Mouse (Mus musculus) intestine, postnatal 0 days (tissue): ENCODE results near the gene Ift74. TPM values are rescaled to one million over a fixed set of nuclear protein-coding genes. Genes with fewer than 3 reads are reported as not detected.
A peak's percentile ranks its signal among the peaks of the same experiment; 100 is the strongest.
"Not testable (repeated sequence)": the region's sequence is repeated elsewhere in the genome, so short reads cannot be mapped to it uniquely, and the experiment has no call there.

Experiments used
- ATAC-seq: fragments of 200-750 bp; cut with Nextera tagmentation; 2 replicates; pipeline ENCODE4 v1.8.0; 2017; ENCODE audit warnings: mild to moderate bottlenecking, moderate TSS enrichment, moderate library complexity
- H3K27ac ChIP-seq: fragments of 300-500 bp; sonication (generic); 2 replicates; pipeline ENCODE4 v1.5.1; 2014; ENCODE audit warnings: mild to moderate bottlenecking, low read depth, low read length, moderate library complexity
- H3K27me3 ChIP-seq: fragments of 300-500 bp; sonication (generic); replicated peaks from 2 replicates; pipeline ENCODE4 v1.6.1; 2014; ENCODE audit warnings: low read length, mixed read lengths; ENCODE audit not compliant: control insufficient read depth, insufficient read depth
- H3K36me3 ChIP-seq: fragments of 300-500 bp; sonication (generic); 2 replicates; pipeline ENCODE4 v1.6.1; 2014; ENCODE audit warnings: mild to moderate bottlenecking, moderate library complexity; ENCODE audit not compliant: control insufficient read depth, insufficient read depth
- H3K4me1 ChIP-seq: fragments of 300-500 bp; sonication (generic); replicated peaks from 2 replicates; pipeline ENCODE4 v1.6.1; 2014; ENCODE audit warnings: antibody characterized with exemption, low read length, mixed read lengths; ENCODE audit not compliant: control insufficient read depth, insufficient read depth
- H3K4me2 ChIP-seq: fragments of 300-500 bp; sonication (generic); replicated peaks from 2 replicates; pipeline ENCODE4 v1.6.1; 2014; ENCODE audit warnings: low read depth, mild to moderate bottlenecking, moderate library complexity
- H3K4me3 ChIP-seq: fragments of 300-500 bp; sonication (generic); 2 replicates; pipeline ENCODE4 v1.5.1; 2014; ENCODE audit warnings: low read depth, low read length
- H3K9ac ChIP-seq: fragments of 300-500 bp; sonication (generic); 2 replicates; pipeline ENCODE4 v1.6.1; 2014; ENCODE audit warnings: mild to moderate bottlenecking, low read depth, low read length
- H3K9me3 ChIP-seq: fragments of 300-500 bp; sonication (generic); 2 replicates; pipeline ENCODE4 v1.6.1; 2016; ENCODE audit warnings: mixed run types; ENCODE audit not compliant: control insufficient read depth
- CTCF ChIP-seq: sonication (generic); IDR thresholded peaks from 2 replicates; pipeline ENCODE4 v1.5.1; 2016; ENCODE audit warnings: low read depth, mild to moderate bottlenecking, control low read depth, antibody characterized with exemption, moderate library complexity
- WGBS: fragments of 180-500 bp; shearing (Covaris S2); extraction: QIAGEN DNeasy Blood & Tissue Kit; methylation state at CpG from one replicate; pipeline ENCODE4 v1.1.7; 2014; 5-methylcytosine and 5-hydroxymethylcytosine counted together
- polyA plus RNA-seq: library from polyadenylated mRNA; unstranded; fragments of >200 nt; fragmentation: Nextera tagmentation; extraction: Ambion mirVana; gene quantifications from 2 replicates; pipeline ENCODE4 v1.2.1, GENCODE M21; 2015

The Ift74 gene
- polyA plus RNA-seq, 1 experiment from 2014 or later = 9.9 TPM

- WGBS = 96% methylated on average over 2 of the region's 2 CpGs
These were observed 28.9 kb downstream of the Ift74 start for GRCm38 (mm10) chr4:94643141-94643540.

GRCm38 (mm10) chr4:94649920-94650319, 35.6 kb downstream of the Ift74 start, which contains the start of gene Lrrc19:
Gene Lrrc19, minus strand, starts transcription at chr4:94650144.
- peak; percentile 68 for ATAC-seq
- Histone ChIP-seq H3K4me1 (no peaks in the 10 kb centered on the region), H3K36me3 (no peaks in the 10 kb centered on the region), H3K27ac (peak within 1 kb of the TSS; percentile 70), H3K9me3 (no peaks in the 10 kb centered on the region), H3K27me3 (no peaks in the 10 kb centered on the region), H3K9ac (no peak within 1 kb of the TSS), H3K4me2 (peak within 1 kb of the TSS; percentile 57), H3K4me3 (no peak within 1 kb of the TSS; the same call in 1 of the 2 replicates)
- TF ChIP-seq CTCF = no peak
- 60% methylated on average over 3 of the region's 3 CpGs for WGBS

More at GRCm38 (mm10) chr4:94643141-94643540, 28.9 kb downstream of the Ift74 start:
- no peak overlapping the region for H3K4me2 ChIP-seq
- TF ChIP-seq CTCF = no peak
- no peak overlapping the region for H3K4me3 ChIP-seq
- no peaks in the 10 kb centered on the region for H3K9me3 ChIP-seq
- H3K9ac ChIP-seq = no peak overlapping the region
- H3K27me3 ChIP-seq = no peaks in the 10 kb centered on the region
- no peak overlapping the region for H3K27ac ChIP-seq
- H3K36me3 ChIP-seq = peaks cover 10% of the 10 kb centered on the region; the same call in 1 of the 2 replicates
- ATAC-seq = no peak
- H3K4me1 ChIP-seq = no peaks in the 10 kb centered on the region

- WGBS = 49% methylated on average over 5 of the region's 5 CpGs
- peak; percentile 99 for ATAC-seq
These were observed 36.3 kb downstream of the Ift74 start for GRCm38 (mm10) chr4:94650426-94651175.

DNA sequence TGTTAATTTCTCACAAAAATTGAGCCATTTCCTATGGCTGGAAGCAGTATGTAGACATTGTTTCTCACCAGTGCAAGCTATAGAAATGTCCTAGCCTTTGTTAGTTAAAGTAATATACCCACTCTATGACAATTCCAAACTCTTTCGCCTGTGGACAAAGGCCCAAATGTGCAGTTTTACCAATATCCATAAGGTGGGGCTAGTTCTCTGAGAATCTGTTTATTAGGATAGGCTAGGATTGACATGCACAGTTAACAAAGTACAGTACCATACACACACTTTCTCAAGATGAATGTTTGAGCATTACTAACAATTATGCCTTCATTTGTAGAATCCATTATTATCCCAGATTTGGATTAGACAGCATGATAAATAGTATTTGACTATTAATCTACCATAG, 55.4 kb downstream of the Ift74 start:
- ATAC-seq = no peak
- H3K27me3 ChIP-seq = no peaks in the 10 kb centered on the region
- 44% methylated on average over 1 of the region's 1 CpGs for WGBS

More at GRCm38 (mm10) chr4:94650426-94651175, 36.3 kb downstream of the Ift74 start:
- H3K4me1 ChIP-seq, H3K36me3 ChIP-seq, H3K27me3 ChIP-seq, H3K9me3 ChIP-seq, H3K9ac ChIP-seq, H3K4me3 ChIP-seq: not testable (repeated sequence)
- H3K4me2 ChIP-seq = peak overlapping the region; percentile 40
- H3K27ac ChIP-seq = peak overlapping the region; percentile 50

DNA sequence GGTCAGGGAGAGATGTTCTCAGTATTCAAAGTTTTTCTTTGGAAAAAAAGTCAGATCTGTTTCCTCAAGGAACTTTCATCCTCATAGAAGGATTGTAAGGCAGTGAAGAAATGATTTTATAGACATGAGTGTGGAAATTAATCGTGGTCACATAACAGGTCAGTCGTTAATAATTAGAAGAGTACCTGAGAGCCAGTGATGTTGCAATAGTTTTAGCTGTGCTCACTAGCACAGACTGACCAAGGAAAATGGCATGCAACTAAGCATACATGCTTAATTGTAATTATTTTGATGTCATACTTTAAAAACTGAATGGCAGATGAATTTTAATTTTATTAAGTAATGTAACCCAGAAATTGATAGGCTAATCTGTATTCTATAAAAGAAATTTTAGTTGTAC, 66.4 kb downstream of the Ift74 start:
- no peak for TF ChIP-seq CTCF
- H3K9ac ChIP-seq = no peak overlapping the region
- H3K27ac ChIP-seq = no peak overlapping the region
- no peaks in the 10 kb centered on the region for H3K4me1 ChIP-seq
- no peaks in the 10 kb centered on the region; the same call in 1 of the 2 replicates for H3K36me3 ChIP-seq
- 70% methylated on average over 2 of the region's 2 CpGs for WGBS
- H3K27me3 ChIP-seq = no peaks in the 10 kb centered on the region
- no peak overlapping the region for H3K4me2 ChIP-seq
- H3K4me3 ChIP-seq = no peak overlapping the region
- no peaks in the 10 kb centered on the region for H3K9me3 ChIP-seq
- ATAC-seq = no peak

More for the DNA sequence above, 55.4 kb downstream of the Ift74 start:
- Histone ChIP-seq H3K4me3 (no peak overlapping the region), H3K4me2 (no peak overlapping the region), H3K4me1 (no peaks in the 10 kb centered on the region), H3K9me3 (no peaks in the 10 kb centered on the region), H3K36me3 (no peaks in the 10 kb centered on the region; the same call in 1 of the 2 replicates), H3K9ac (no peak overlapping the region), H3K27ac (no peak overlapping the region)
- peak; percentile 80 for TF ChIP-seq CTCF

DNA sequence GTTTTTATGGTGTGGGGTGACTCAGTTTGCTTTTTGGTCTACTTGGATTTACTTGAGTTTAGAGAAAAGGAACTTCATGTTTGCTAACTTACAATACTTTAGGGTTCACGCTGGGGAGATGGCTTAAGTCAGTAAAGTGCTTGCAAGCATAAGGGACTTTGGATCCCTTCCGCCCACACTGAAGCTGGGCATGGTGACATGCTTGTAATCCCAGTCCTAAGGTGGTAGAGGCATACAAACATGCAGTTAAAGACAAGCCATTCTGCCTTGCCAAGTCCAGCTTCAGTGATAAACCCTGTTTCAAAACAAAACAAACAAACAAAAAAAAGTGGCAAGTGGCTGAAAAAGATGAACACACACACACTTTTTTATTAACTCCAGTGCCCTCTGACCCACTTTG, 66.9 kb downstream of the Ift74 start:
- 80% methylated on average over 2 of the region's 2 CpGs for WGBS
- no peak overlapping the region for H3K4me3 ChIP-seq
- no peak overlapping the region for H3K27ac ChIP-seq
- no peak for ATAC-seq
- no peak overlapping the region for H3K9ac ChIP-seq
- no peaks in the 10 kb centered on the region; the same call in 1 of the 2 replicates for H3K36me3 ChIP-seq
- no peaks in the 10 kb centered on the region for H3K27me3 ChIP-seq
- TF ChIP-seq CTCF = no peak
- no peak overlapping the region for H3K4me2 ChIP-seq
- H3K9me3 ChIP-seq = no peaks in the 10 kb centered on the region
- H3K4me1 ChIP-seq = no peaks in the 10 kb centered on the region
